17 mouse cellular contexts compared by ENCODE assay signal in genomic region chrX:40814395-40814794, GRCm38 (mm10).
DNase-seq lines count a peak whose midpoint lies in the region; ATAC-seq lines count a peak whose summit lies in the region.
"Had no signal": no experiment of that assay in that cellular context is flagged by ENCODE, and none has a peak within 500 bp of the region (broad histone marks: within the 10 kb centered on the region; RNA-seq: fewer than 3 reads in every experiment).

No protein-coding gene starts in this region.

- ATAC-seq in megakaryocyte, adult 5-6 weeks (ENCODE audit: poor library complexity, severe bottlenecking), result no peak
- ATAC-seq: CD4-positive, CD25-positive, alpha-beta regulatory T cell, adult 4 months; forebrain, embryonic 16.5 days; liver, postnatal 0 days; lung, postnatal 0 days had no signal

- peak; percentile 0 to 4 for DNase-seq in cerebellum, postnatal 14 days
- DNase-seq in cerebellum, adult 11-12 months, result no peak
- DNase-seq in left cerebral cortex, adult 11 months (ENCODE audit: low spot score), result peak; percentile 7
- DNase-seq in left cerebral cortex, postnatal 4 days, result no peak
- DNase-seq in adipocyte (ENCODE audit: low spot score), result peak; percentile 39
- peak; percentile 2 to 4 for DNase-seq in right cerebral cortex, postnatal 36 days (ENCODE audit: low spot score in 2 of 2)
- DNase-seq: adrenal gland, adult 2 months; cerebellum, adult 9-11 months; gastrocnemius, adult 2 months; heart, postnatal 36 days; kidney, adult 11 months; layer of hippocampus, postnatal 36 days; liver, postnatal 0 days had no signal

- intact Hi-C loops in left cerebral cortex, postnatal 4 days (cut with DNase I), result no loop called here

Comparison
In these comparisons a context has a peak if more than half of its experiments do, and no peak if none do; other contexts are left out.
1. DNase-seq: peak in cerebellum, postnatal 14 days (2 of 2), left cerebral cortex, adult 11 months (single experiment), adipocyte (single experiment) and right cerebral cortex, postnatal 36 days (2 of 2); none in cerebellum, adult 11-12 months (single experiment) and left cerebral cortex, postnatal 4 days (single experiment).